Mouse (Mus musculus): Measurements from ENCODE around the gene Gm9844.

DNA sequence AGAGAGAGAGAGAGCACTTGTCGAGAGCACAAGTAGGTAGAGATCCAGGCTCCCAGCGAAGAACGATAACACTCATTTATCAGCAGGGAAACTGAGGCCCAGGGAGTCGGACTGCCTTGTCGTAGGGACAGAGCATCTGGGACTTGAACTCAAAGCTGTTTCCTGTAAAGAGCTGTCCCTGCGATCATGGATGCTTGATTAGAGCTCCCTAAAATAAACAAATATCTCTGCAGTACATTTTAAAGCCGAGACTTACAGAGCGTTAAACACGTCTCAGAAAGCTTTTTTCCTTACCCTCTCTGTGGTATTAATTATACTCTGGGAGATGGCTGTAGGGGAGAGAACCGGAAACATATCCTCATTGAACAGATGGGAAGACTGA lies 41.4 kb downstream of the Gm9844 start:
- no peak for TF ChIP-seq POLR2A (IDR thresholded peaks at IDR 0.05; ENCODE audit: low read depth, low read length)
- TF ChIP-seq CTCF (IDR thresholded peaks at IDR 0.05; ENCODE audit: extremely low read depth, insufficient read depth, insufficient read length, insufficient replicate concordance), result no peak

Data from spleen, adult 2 months (tissue).